Mouse (Mus musculus): ENCODE results near the gene Olfr1396. TPM values are rescaled to one million over a fixed set of nuclear protein-coding genes. Genes with fewer than 3 reads are reported as not detected.

Olfr1396 gene
- total RNA-seq (2023) = not detected

DNA sequence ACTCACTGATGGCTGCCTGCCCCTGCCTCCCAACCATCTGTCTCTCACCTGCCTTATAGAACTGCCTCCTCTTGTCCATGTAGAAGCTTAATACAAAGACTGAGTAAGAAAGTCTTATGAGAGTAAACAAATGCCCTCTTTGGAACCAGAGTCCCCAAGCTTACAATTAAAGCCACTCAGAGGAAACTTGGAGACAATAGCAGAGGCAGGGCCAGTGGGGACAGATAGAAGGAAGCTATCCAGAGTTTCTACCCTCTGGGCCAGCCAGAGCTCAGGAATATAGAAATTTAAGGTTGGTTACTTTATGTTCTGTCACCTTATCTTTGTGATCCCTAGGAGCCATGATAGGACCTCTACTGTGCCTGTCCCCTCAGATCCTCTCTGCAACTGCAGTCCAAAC is at the start of gene Olfr1396:
Olfr1396 (minus strand) TSS at position 101 of the 400 bp plus-strand sequence.

GRCm38 (mm10) chr11:49154077-49154476 is 39.4 kb upstream of the Olfr1396 start, which contains the start of gene Olfr1394:
Gene Olfr1394, plus strand, starts transcription at chr11:49154377.

GRCm38 (mm10) chr11:49141974-49142373 is 27.3 kb upstream of the Olfr1396 start, which contains the start of gene Olfr1395:
Gene Olfr1395, plus strand, starts transcription at chr11:49142274.

GRCm38 (mm10) chr11:49076001-49076757 is 38.5 kb downstream of the Olfr1396 start, which contains the start of gene Ifi47:
Gene Ifi47, plus strand, starts transcription at chr11:49076587.

DNA sequence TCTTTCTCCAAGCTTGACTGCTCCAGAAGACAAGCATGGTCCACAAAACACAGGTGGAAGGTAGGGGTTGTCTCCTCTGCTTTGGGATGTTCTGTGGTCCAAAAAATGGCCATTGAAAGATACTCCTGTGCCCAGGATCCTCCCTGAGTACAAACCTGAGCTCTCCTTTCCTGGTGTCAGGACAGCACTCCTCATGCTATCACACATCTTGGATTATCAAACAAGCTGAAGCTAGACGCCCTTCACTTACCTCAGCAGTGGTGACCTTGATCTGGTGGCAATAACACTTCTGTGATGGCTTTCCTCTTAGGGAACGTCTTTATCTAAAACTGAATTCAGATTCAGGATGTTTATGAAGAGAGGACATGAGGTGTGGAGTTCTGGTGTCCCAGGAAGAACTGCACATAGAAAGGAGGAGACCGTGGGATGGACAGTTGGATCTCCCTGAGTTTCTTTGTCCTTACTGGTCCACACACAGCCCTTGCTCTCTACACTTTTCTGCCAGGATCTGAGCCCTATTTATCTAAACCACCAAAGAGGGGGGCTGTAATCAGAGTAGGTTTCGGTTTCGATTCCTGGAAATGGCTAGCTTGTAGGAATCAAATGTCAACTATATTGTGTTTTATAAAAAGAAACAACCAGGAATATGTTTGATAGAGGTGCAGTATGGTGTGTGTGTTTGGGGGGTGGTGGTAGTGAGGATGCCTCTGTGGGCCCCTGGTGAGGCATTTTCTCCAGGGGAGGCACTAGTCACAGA is 50.8 kb downstream of the Olfr1396 start, which contains the start of gene Tgtp2:
Tgtp2 (minus strand) TSS at position 494 of the 757 bp plus-strand sequence.

Other genes starting within 250 kb of the Olfr1396 start
- gene Irgm1, start 243.2 kb downstream of the Olfr1396 start, total RNA-seq (2023) = 10 to 100 TPM; 11.8 to 13.6 TPM
- 1 to 10 TPM; 3.0 to 3.9 TPM for gene Gm5431, start 212.7 kb downstream of the Olfr1396 start, total RNA-seq (2023)
- 10 to 100 TPM; 15.2 to 15.9 TPM for gene Psme2b, start 168.7 kb downstream of the Olfr1396 start, total RNA-seq (2023)
- not detected for gene Olfr56, start 136.0 kb downstream of the Olfr1396 start, total RNA-seq (2023)
- gene 9930111J21Rik1, start 135.5 kb downstream of the Olfr1396 start, total RNA-seq (2023) = 10 to 100 TPM; 22.1 to 32.8 TPM
- gene Gm12185, start 122.6 kb downstream of the Olfr1396 start, total RNA-seq (2023) = under 1 TPM; 0.60 to 0.62 TPM
- gene Tgtp1, start 120.7 kb downstream of the Olfr1396 start, total RNA-seq (2023) = under 1 TPM; 0.78 to 0.99 TPM
- gene 9930111J21Rik2, start 63.6 kb downstream of the Olfr1396 start, total RNA-seq (2023) = 10 to 100 TPM; 38.8 to 46.2 TPM
- 1 to 10 TPM in 1 of 2 experiments, not detected in 1; 1.3 TPM for gene Tgtp2, start 50.7 kb downstream of the Olfr1396 start, total RNA-seq (2023)
- 10 to 100 TPM; 14.5 to 19.7 TPM for gene Ifi47, start 38.3 kb downstream of the Olfr1396 start, total RNA-seq (2023)
- gene Olfr1395, start 27.4 kb upstream of the Olfr1396 start, total RNA-seq (2023) = not detected
- gene Olfr1394, start 39.5 kb upstream of the Olfr1396 start, total RNA-seq (2023) = not detected
- 1 to 10 TPM; 1.2 to 1.6 TPM for gene Btnl9, start 72.3 kb upstream of the Olfr1396 start, total RNA-seq (2023)
- gene Zfp62, start 88.4 kb upstream of the Olfr1396 start, total RNA-seq (2023) = 10 to 100 TPM; 49.7 to 53.6 TPM
- gene Mgat1, start 129.3 kb upstream of the Olfr1396 start, total RNA-seq (2023) = 10 to 100 TPM; 85.1 to 92.1 TPM
- gene Olfr1393, start 163.4 kb upstream of the Olfr1396 start, total RNA-seq (2023) = under 1 TPM in 1 of 2 experiments, not detected in 1; 0.18 TPM
- gene Olfr1392, start 170.4 kb upstream of the Olfr1396 start, total RNA-seq (2023) = under 1 TPM in 1 of 2 experiments, not detected in 1; 0.47 TPM
- not detected for gene Olfr10, start 189.9 kb upstream of the Olfr1396 start, total RNA-seq (2023)
- not detected for gene Olfr1391, start 207.9 kb upstream of the Olfr1396 start, total RNA-seq (2023)
- gene Olfr1390, start 220.3 kb upstream of the Olfr1396 start, total RNA-seq (2023) = not detected

All from neutrophil, adult 59 days (primary cell).